Mouse (Mus musculus): ENCODE measurements around the gene Polr3gl. TPM values are rescaled to one million over a fixed set of nuclear protein-coding genes. Genes with fewer than 3 reads are reported as not detected.
"Not testable (repeated sequence)": the region's sequence is repeated elsewhere in the genome, so short reads cannot be mapped to it uniquely, and the experiment has no call there.

Polr3gl gene
- polyA plus RNA-seq, 1 experiment from 2014 or later: 24.4 TPM

DNA sequence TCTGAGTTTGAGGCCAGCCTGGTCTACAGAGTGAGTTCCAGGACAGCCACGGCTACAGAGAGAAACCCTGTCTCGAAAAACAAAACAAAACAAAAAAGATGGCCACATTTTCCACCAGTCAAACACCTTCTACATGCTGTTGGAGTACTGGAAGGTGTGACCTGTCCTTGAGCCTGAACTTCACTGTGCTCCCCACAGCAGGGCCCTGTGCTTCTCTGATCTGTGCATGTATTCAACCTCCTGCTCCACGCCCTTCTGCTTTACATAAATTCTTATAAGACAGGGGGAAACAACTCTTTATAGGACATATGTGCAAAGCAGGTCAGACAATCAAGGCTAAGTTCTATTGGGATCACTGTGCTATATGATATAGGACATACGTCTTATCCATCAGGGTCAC lies 29.2 kb upstream of the Polr3gl start:
- ATAC-seq: no peak
- H3K9ac ChIP-seq (ENCODE audit: low read depth, low read length): no peak overlapping the region
- H3K27ac ChIP-seq (ENCODE audit: low read length): no peak overlapping the region
- no peak overlapping the region for H3K4me2 ChIP-seq (ENCODE audit: low read depth, low read length)
- H3K4me1 ChIP-seq (ENCODE audit: control insufficient read depth, insufficient read depth, low read length): no peaks in the 10 kb centered on the region
- no peak overlapping the region for H3K4me3 ChIP-seq (ENCODE audit: low read length)
- H3K27me3 ChIP-seq (replicated peaks; ENCODE audit: control insufficient read depth, insufficient read depth, low read length): no peaks in the 10 kb centered on the region
- H3K9me3 ChIP-seq (ENCODE audit: control insufficient read depth, low read length): no peaks in the 10 kb centered on the region
- peaks cover 7% of the 10 kb centered on the region; the same call in 1 of the 2 replicates for H3K36me3 ChIP-seq (ENCODE audit: control insufficient read depth, insufficient read depth, low read length)
- WGBS: 90% methylated on average over 4 of the region's 4 CpGs

DNA sequence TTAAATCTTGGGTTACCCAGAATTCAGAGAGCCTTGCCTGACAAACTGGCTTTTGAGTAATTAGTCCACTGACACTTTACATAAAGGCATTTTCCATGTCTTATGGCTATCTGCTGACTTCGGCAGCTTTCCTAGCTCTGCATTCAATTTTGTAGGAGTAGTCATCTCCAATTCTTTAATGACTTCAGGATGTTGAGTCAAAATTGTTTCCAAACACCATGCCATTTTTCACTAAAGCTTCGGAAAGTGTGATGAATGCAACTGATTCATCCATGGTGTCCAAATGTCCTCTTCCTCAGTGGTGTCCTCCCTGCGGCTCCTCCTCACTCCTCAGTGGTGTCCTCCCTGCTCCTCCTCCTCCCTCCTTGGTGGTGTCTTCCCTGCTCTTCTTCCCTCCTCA lies 24.0 kb upstream of the Polr3gl start:
- WGBS: 91% methylated on average over 3 of the region's 3 CpGs
- Histone ChIP-seq H3K27ac (ENCODE audit: low read length) (no peak overlapping the region), H3K9me3 (ENCODE audit: control insufficient read depth, low read length) (no peaks in the 10 kb centered on the region), H3K9ac (ENCODE audit: low read depth, low read length) (no peak overlapping the region), H3K4me2 (ENCODE audit: low read depth, low read length) (no peak overlapping the region), H3K4me3 (ENCODE audit: low read length) (no peak overlapping the region), H3K27me3 (replicated peaks; ENCODE audit: control insufficient read depth, insufficient read depth, low read length) (no peaks in the 10 kb centered on the region), H3K4me1 (ENCODE audit: control insufficient read depth, insufficient read depth, low read length) (no peaks in the 10 kb centered on the region), H3K36me3 (ENCODE audit: control insufficient read depth, insufficient read depth, low read length) (peaks cover 5% of the 10 kb centered on the region; the same call in 1 of the 2 replicates)
- no peak for ATAC-seq

DNA sequence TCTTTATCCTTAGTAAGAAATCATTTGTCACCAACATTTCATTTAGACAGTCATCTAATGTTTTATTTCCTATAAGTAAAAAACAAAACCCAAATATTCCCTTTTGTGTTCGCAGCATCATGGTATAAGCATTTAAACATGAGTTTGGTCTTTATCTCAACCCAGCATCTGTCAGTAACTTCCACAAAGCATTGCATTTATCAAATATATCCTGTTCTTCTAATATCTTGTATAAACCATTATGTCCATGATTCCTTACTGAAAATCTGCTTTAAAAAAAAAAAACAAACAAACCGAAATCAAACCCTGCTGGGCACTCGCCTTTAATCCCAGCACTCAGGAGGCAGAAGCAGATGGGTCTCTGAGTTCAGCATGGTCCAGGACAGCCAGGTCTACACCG lies 12.6 kb upstream of the Polr3gl start:
- H3K4me1 ChIP-seq (ENCODE audit: control insufficient read depth, insufficient read depth, low read length): peaks cover 5% of the 10 kb centered on the region; the same call in 1 of the 2 replicates
- no peak overlapping the region for H3K4me3 ChIP-seq (ENCODE audit: low read length)
- H3K9ac ChIP-seq (ENCODE audit: low read depth, low read length): no peak overlapping the region
- no peak for ATAC-seq
- no peaks in the 10 kb centered on the region for H3K36me3 ChIP-seq (ENCODE audit: control insufficient read depth, insufficient read depth, low read length)
- H3K27me3 ChIP-seq (replicated peaks; ENCODE audit: control insufficient read depth, insufficient read depth, low read length): no peaks in the 10 kb centered on the region
- 85% methylated on average over 4 of the region's 4 CpGs for WGBS
- no peaks in the 10 kb centered on the region for H3K9me3 ChIP-seq (ENCODE audit: control insufficient read depth, low read length)
- no peak overlapping the region for H3K4me2 ChIP-seq (ENCODE audit: low read depth, low read length)
- H3K27ac ChIP-seq (ENCODE audit: low read length): no peak overlapping the region

DNA sequence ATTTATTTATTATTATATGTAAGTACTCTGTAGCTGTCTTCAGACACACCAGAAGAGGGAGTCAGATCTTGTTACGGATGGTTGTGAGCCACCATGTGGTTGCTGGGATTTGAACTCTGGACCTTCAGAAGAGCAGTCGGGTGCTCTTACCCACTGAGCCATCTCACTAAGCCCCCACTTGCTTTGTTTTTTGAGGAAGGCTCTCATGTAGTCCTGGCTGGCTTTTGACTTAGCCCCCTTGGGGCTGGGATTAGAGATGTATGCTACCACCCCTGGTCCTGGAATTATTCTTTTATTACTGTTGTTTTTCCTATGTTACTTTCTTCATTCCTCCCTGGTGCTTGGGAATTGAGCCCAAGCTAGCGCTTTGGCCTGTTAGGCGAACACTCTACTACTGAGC lies 12.0 kb upstream of the Polr3gl start:
- WGBS: 88% methylated on average over 3 of the region's 4 CpGs
- H3K27ac ChIP-seq (ENCODE audit: low read length); H3K9ac ChIP-seq (ENCODE audit: low read depth, low read length); H3K4me3 ChIP-seq (ENCODE audit: low read length); H3K4me2 ChIP-seq (ENCODE audit: low read depth, low read length); H3K9me3 ChIP-seq (ENCODE audit: control insufficient read depth, low read length); H3K36me3 ChIP-seq (ENCODE audit: control insufficient read depth, insufficient read depth, low read length); H3K4me1 ChIP-seq (ENCODE audit: control insufficient read depth, insufficient read depth, low read length); ATAC-seq; H3K27me3 ChIP-seq (replicated peaks; ENCODE audit: control insufficient read depth, insufficient read depth, low read length): not testable (repeated sequence)

DNA sequence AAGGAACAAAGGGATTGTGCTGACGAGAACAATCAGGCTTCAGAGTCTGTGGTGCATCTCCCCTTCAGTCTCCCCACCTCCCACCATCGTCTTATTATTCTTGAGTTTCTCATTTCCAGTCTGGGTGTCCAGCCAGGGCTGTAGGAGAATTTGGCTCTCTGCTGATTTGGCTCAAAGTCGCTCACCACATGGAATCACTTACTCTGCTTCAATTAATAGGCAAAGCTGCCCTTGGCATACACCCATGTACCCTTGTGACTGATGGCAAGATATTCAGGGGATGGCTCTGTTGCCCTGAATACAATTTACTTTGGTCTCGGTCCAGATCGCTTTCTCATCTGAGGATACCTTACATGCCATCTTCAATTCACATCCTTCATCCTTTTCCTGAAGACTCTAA lies 9.3 kb upstream of the Polr3gl start:
- H3K27me3 ChIP-seq (replicated peaks; ENCODE audit: control insufficient read depth, insufficient read depth, low read length): peaks cover 9% of the 10 kb centered on the region; the same call in 1 of the 2 replicates
- H3K9me3 ChIP-seq (ENCODE audit: control insufficient read depth, low read length): no peaks in the 10 kb centered on the region
- no peak for ATAC-seq
- H3K4me3 ChIP-seq (ENCODE audit: low read length): peak overlapping the region; percentile 66
- H3K4me2 ChIP-seq (ENCODE audit: low read depth, low read length): peak overlapping the region; percentile 72
- H3K36me3 ChIP-seq (ENCODE audit: control insufficient read depth, insufficient read depth, low read length): no peaks in the 10 kb centered on the region
- 61% methylated on average over 5 of the region's 5 CpGs for WGBS
- peak overlapping the region; percentile 95; the same call in 1 of the 2 replicates for H3K27ac ChIP-seq (ENCODE audit: low read length)
- peaks cover 12% of the 10 kb centered on the region for H3K4me1 ChIP-seq (ENCODE audit: control insufficient read depth, insufficient read depth, low read length)
- 0 out of 2 replicates have a peak overlapping the region, but pooled peaks have one; percentile 78 for H3K9ac ChIP-seq (ENCODE audit: low read depth, low read length)

DNA sequence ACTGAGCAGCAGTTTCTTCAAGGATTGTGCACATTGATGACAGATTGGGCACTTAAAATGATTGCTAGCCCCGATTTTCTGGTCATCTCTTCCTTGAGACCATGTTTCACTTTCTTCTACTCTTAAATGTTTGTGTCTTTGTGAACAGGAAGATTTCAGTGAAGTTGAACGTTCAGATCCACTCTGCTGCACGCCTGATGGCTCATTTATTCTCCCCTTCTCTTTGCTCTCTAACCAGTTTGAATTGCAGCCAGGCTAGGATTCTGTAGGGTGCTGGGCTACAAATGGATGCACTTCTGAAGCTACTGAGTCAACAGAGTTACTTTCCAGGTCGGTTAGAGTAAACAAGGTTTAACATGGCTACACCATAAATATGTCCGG lies 8.7 kb upstream of the Polr3gl start:
- Histone ChIP-seq H3K9ac (ENCODE audit: low read depth, low read length) (peak overlapping the region; percentile 78), H3K36me3 (ENCODE audit: control insufficient read depth, insufficient read depth, low read length) (no peaks in the 10 kb centered on the region)
- WGBS: 23% methylated on average over 5 of the region's 5 CpGs

GRCm38 (mm10) chr3:96601941-96602703 lies 8.1 kb upstream of the Polr3gl start:
- Histone ChIP-seq H3K9me3 (ENCODE audit: control insufficient read depth, low read length) (no peaks in the 10 kb centered on the region), H3K9ac (ENCODE audit: low read depth, low read length) (peak overlapping the region; percentile 78), H3K4me3 (ENCODE audit: low read length) (peak overlapping the region; percentile 66), H3K4me1 (ENCODE audit: control insufficient read depth, insufficient read depth, low read length) (peaks cover 22% of the 10 kb centered on the region), H3K27me3 (replicated peaks; ENCODE audit: control insufficient read depth, insufficient read depth, low read length) (peaks cover 16% of the 10 kb centered on the region), H3K4me2 (ENCODE audit: low read depth, low read length) (peak overlapping the region; percentile 72), H3K27ac (ENCODE audit: low read length) (peak overlapping the region; percentile 95), H3K36me3 (ENCODE audit: control insufficient read depth, insufficient read depth, low read length) (no peaks in the 10 kb centered on the region)
- 29% methylated on average over 10 of the region's 10 CpGs for WGBS
- ATAC-seq: no peak

More for the DNA sequence above, 8.7 kb upstream of the Polr3gl start:
- H3K4me1 ChIP-seq (ENCODE audit: control insufficient read depth, insufficient read depth, low read length): peaks cover 17% of the 10 kb centered on the region
- H3K4me3 ChIP-seq (ENCODE audit: low read length): peak overlapping the region; percentile 66
- no peak for ATAC-seq
- H3K9me3 ChIP-seq (ENCODE audit: control insufficient read depth, low read length): no peaks in the 10 kb centered on the region
- peaks cover 12% of the 10 kb centered on the region for H3K27me3 ChIP-seq (replicated peaks; ENCODE audit: control insufficient read depth, insufficient read depth, low read length)
- H3K27ac ChIP-seq (ENCODE audit: low read length): peak overlapping the region; percentile 95
- peak overlapping the region; percentile 72 for H3K4me2 ChIP-seq (ENCODE audit: low read depth, low read length)

GRCm38 (mm10) chr3:96601251-96601787 lies 7.3 kb upstream of the Polr3gl start:
- 2% methylated on average over 35 of the region's 40 CpGs for WGBS
- peak; percentile 69 for ATAC-seq
- peaks cover 28% of the 10 kb centered on the region for H3K4me1 ChIP-seq (ENCODE audit: control insufficient read depth, insufficient read depth, low read length)
- peak overlapping the region; percentile 66 for H3K4me3 ChIP-seq (ENCODE audit: low read length)
- H3K9me3 ChIP-seq (ENCODE audit: control insufficient read depth, low read length): no peaks in the 10 kb centered on the region
- peak overlapping the region; percentile 78 for H3K9ac ChIP-seq (ENCODE audit: low read depth, low read length)
- H3K27ac ChIP-seq (ENCODE audit: low read length): peak overlapping the region; percentile 95
- no peaks in the 10 kb centered on the region for H3K36me3 ChIP-seq (ENCODE audit: control insufficient read depth, insufficient read depth, low read length)
- H3K4me2 ChIP-seq (ENCODE audit: low read depth, low read length): peak overlapping the region; percentile 72
- H3K27me3 ChIP-seq (replicated peaks; ENCODE audit: control insufficient read depth, insufficient read depth, low read length): peaks cover 20% of the 10 kb centered on the region

DNA sequence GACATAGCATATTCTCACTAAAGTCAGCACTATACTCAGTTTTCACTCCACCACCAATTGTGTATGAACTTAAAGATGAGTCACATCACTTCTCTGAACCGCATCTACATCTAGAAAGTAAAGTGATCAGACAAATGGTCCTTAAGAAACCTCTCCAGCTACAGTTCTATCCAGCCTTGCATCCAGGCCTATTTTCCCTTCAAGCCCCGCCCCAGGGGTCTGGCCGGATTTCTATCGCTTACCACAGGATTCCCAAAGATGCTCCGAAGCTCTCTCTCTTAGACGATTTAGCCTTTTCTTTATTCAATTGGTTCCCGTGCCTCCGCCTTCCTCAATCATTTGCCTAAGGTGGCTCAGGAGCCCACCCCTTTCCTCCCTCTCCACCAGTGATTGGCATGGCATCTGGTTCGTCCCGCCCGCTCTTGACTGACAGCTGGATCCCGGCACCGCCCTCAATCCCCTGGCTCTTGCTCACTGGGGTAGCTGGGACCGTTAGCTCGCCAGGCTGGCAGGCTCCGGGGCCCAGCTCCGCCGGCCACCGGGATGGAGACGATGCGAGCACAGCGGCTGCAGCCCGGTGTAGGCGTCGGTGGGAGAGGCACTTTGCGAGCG lies 6.8 kb upstream of the Polr3gl start, which contains the start of gene Lix1l:
Lix1l (plus strand) TSS at position 511 of the 612 bp plus-strand sequence.
- Histone ChIP-seq H3K36me3 (ENCODE audit: control insufficient read depth, insufficient read depth, low read length) (no peaks in the 10 kb centered on the region), H3K27ac (ENCODE audit: low read length) (peak within 1 kb of the TSS; percentile 95), H3K4me2 (ENCODE audit: low read depth, low read length) (peak within 1 kb of the TSS; percentile 72), H3K9me3 (ENCODE audit: control insufficient read depth, low read length) (no peaks in the 10 kb centered on the region), H3K4me1 (ENCODE audit: control insufficient read depth, insufficient read depth, low read length) (peaks cover 29% of the 10 kb centered on the region), H3K9ac (ENCODE audit: low read depth, low read length) (peak within 1 kb of the TSS; percentile 78), H3K4me3 (ENCODE audit: low read length) (peak within 1 kb of the TSS; percentile 66), H3K27me3 (replicated peaks; ENCODE audit: control insufficient read depth, insufficient read depth, low read length) (peaks cover 20% of the 10 kb centered on the region)
- under 1% methylated on average over 27 of the region's 27 CpGs for WGBS
- peak; percentile 91 for ATAC-seq

All from intestine, embryonic 16.5 days (tissue).